Mouse (Mus musculus): Measurements from ENCODE around the gene Slc24a3. TPM values are rescaled to one million over a fixed set of nuclear protein-coding genes. Genes with fewer than 3 reads are reported as not detected.

Slc24a3 gene
- polyA plus RNA-seq, 1 experiment from 2014 or later: 1.8 TPM

GRCm38 (mm10) chr2:145460854-145461423, 293.4 kb downstream of the Slc24a3 start:
- Histone ChIP-seq H3K9ac (no peak overlapping the region), H3K27me3 (no peaks in the 10 kb centered on the region), H3K9me3 (replicated peaks) (no peaks in the 10 kb centered on the region), H3K36me3 (no peaks in the 10 kb centered on the region), H3K27ac (no peak overlapping the region), H3K4me1 (replicated peaks) (peaks cover 4% of the 10 kb centered on the region; the same call in 1 of the 2 replicates), H3K4me2 (no peak overlapping the region), H3K4me3 (no peak overlapping the region)
- 37% methylated on average over 3 of the region's 3 CpGs for WGBS
- no peak for ATAC-seq (replicated peaks; ENCODE audit: insufficient number of reproducible peaks, insufficient read depth, low FRiP score, low read depth)

GRCm38 (mm10) chr2:145462253-145462652, 294.7 kb downstream of the Slc24a3 start:
- WGBS: 83% methylated on average over 2 of the region's 2 CpGs
- Histone ChIP-seq H3K36me3 (no peaks in the 10 kb centered on the region), H3K4me1 (replicated peaks) (peaks cover 4% of the 10 kb centered on the region; the same call in 1 of the 2 replicates), H3K27me3 (no peaks in the 10 kb centered on the region), H3K9me3 (replicated peaks) (no peaks in the 10 kb centered on the region), H3K4me3 (no peak overlapping the region), H3K9ac (no peak overlapping the region), H3K4me2 (no peak overlapping the region), H3K27ac (no peak overlapping the region)
- ATAC-seq (replicated peaks; ENCODE audit: insufficient number of reproducible peaks, insufficient read depth, low FRiP score, low read depth): no peak

GRCm38 (mm10) chr2:145468701-145469325, 301.3 kb downstream of the Slc24a3 start:
- 86% methylated on average over 5 of the region's 5 CpGs for WGBS
- H3K4me3 ChIP-seq: no peak overlapping the region
- no peaks in the 10 kb centered on the region for H3K9me3 ChIP-seq (replicated peaks)
- H3K27me3 ChIP-seq: no peaks in the 10 kb centered on the region
- no peak overlapping the region for H3K4me2 ChIP-seq
- no peaks in the 10 kb centered on the region for H3K4me1 ChIP-seq (replicated peaks)
- no peak overlapping the region for H3K27ac ChIP-seq
- no peak for ATAC-seq (replicated peaks; ENCODE audit: insufficient number of reproducible peaks, insufficient read depth, low FRiP score, low read depth)
- no peaks in the 10 kb centered on the region for H3K36me3 ChIP-seq
- no peak overlapping the region for H3K9ac ChIP-seq

- Histone ChIP-seq H3K36me3 (no peaks in the 10 kb centered on the region), H3K9me3 (replicated peaks) (no peaks in the 10 kb centered on the region), H3K4me3 (no peak overlapping the region), H3K9ac (no peak overlapping the region), H3K4me1 (replicated peaks) (no peaks in the 10 kb centered on the region), H3K27me3 (no peaks in the 10 kb centered on the region), H3K4me2 (no peak overlapping the region), H3K27ac (no peak overlapping the region)
- no peak for ATAC-seq (replicated peaks; ENCODE audit: insufficient number of reproducible peaks, insufficient read depth, low FRiP score, low read depth)
- 54% methylated on average over 2 of the region's 2 CpGs for WGBS
Observed at GRCm38 (mm10) chr2:145477484-145477883, 309.9 kb downstream of the Slc24a3 start.

- WGBS: 63% methylated on average over 2 of the region's 2 CpGs
- no peak for ATAC-seq (replicated peaks; ENCODE audit: insufficient number of reproducible peaks, insufficient read depth, low FRiP score, low read depth)
- H3K9me3 ChIP-seq (replicated peaks): no peaks in the 10 kb centered on the region
Observed at GRCm38 (mm10) chr2:145479676-145480075, 312.1 kb downstream of the Slc24a3 start.

DNA sequence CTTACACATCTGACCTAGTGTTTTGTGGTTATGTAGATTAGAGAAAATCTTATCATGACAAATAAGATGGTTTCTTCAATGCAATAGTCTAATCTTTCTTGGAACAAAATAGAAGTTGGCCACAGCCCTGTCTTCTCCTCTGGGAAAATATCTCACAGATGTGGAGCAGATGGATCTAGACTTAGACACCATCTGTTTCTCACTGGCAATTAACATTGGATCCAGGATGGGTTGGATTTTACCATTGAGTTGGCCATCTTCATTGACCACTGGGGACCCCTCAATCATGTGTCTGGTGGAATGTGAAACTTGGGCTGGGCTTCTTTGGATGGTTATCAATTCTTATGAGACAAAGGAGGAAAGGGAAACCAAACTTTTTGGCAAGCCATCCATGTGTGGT, 332.7 kb downstream of the Slc24a3 start:
- Histone ChIP-seq H3K36me3 (no peaks in the 10 kb centered on the region), H3K4me2 (no peak overlapping the region), H3K9ac (no peak overlapping the region), H3K4me1 (replicated peaks) (no peaks in the 10 kb centered on the region), H3K9me3 (replicated peaks) (no peaks in the 10 kb centered on the region), H3K27me3 (no peaks in the 10 kb centered on the region), H3K27ac (no peak overlapping the region), H3K4me3 (no peak overlapping the region)
- ATAC-seq (replicated peaks; ENCODE audit: insufficient number of reproducible peaks, insufficient read depth, low FRiP score, low read depth): no peak

More at GRCm38 (mm10) chr2:145479676-145480075, 312.1 kb downstream of the Slc24a3 start:
- H3K4me3 ChIP-seq: no peak overlapping the region
- H3K27me3 ChIP-seq: no peaks in the 10 kb centered on the region
- H3K36me3 ChIP-seq: no peaks in the 10 kb centered on the region
- H3K4me2 ChIP-seq: no peak overlapping the region
- H3K4me1 ChIP-seq (replicated peaks): no peaks in the 10 kb centered on the region
- no peak overlapping the region for H3K9ac ChIP-seq
- no peak overlapping the region for H3K27ac ChIP-seq

DNA sequence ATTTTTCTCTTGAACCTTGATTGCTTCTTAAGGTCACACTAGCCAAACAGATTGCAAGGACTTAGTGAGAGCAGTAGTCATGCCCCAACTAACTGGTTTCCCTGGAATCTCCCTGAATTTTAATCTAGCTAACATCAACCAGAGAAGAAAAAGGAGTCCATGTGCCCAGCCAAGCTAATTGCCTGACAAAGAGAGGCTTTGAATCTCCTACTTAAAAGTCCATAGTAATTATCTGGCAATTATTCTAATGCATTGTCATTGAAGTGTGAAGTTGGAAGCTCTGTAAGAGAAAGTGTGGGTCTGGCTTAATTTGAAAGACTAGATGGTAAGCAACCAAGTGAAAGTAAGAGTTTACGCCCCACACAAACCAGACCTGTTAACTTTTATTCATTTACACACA, 333.9 kb downstream of the Slc24a3 start:
- Histone ChIP-seq H3K27me3 (no peaks in the 10 kb centered on the region), H3K4me2 (no peak overlapping the region), H3K36me3 (no peaks in the 10 kb centered on the region), H3K9me3 (replicated peaks) (no peaks in the 10 kb centered on the region), H3K9ac (no peak overlapping the region), H3K4me3 (no peak overlapping the region), H3K4me1 (replicated peaks) (no peaks in the 10 kb centered on the region), H3K27ac (no peak overlapping the region)
- WGBS: 91% methylated on average over 1 of the region's 1 CpGs
- ATAC-seq (replicated peaks; ENCODE audit: insufficient number of reproducible peaks, insufficient read depth, low FRiP score, low read depth): no peak

GRCm38 (mm10) chr2:145507702-145508101, 340.1 kb downstream of the Slc24a3 start:
- no peak for ATAC-seq (replicated peaks; ENCODE audit: insufficient number of reproducible peaks, insufficient read depth, low FRiP score, low read depth)
- H3K9me3 ChIP-seq (replicated peaks): no peaks in the 10 kb centered on the region
- no peak overlapping the region for H3K4me3 ChIP-seq
- H3K27me3 ChIP-seq: no peaks in the 10 kb centered on the region
- H3K4me1 ChIP-seq (replicated peaks): peaks cover 9% of the 10 kb centered on the region
- H3K36me3 ChIP-seq: no peaks in the 10 kb centered on the region
- WGBS: 57% methylated on average over 2 of the region's 2 CpGs
- no peak overlapping the region for H3K9ac ChIP-seq
- no peak overlapping the region for H3K27ac ChIP-seq
- no peak overlapping the region for H3K4me2 ChIP-seq

- Histone ChIP-seq H3K4me1 (replicated peaks) (peaks cover 9% of the 10 kb centered on the region), H3K9ac (no peak overlapping the region), H3K4me3 (no peak overlapping the region), H3K27ac (0 out of 2 replicates have a peak overlapping the region, but pooled peaks have one; percentile 16), H3K36me3 (no peaks in the 10 kb centered on the region), H3K9me3 (replicated peaks) (no peaks in the 10 kb centered on the region), H3K4me2 (no peak overlapping the region), H3K27me3 (no peaks in the 10 kb centered on the region)
- WGBS: 48% methylated on average over 7 of the region's 7 CpGs
- ATAC-seq (replicated peaks; ENCODE audit: insufficient number of reproducible peaks, insufficient read depth, low FRiP score, low read depth): peak; percentile 60; the same call in 1 of the 2 replicates
Observed at GRCm38 (mm10) chr2:145510650-145511225, 343.2 kb downstream of the Slc24a3 start.

GRCm38 (mm10) chr2:145515956-145516355, 348.4 kb downstream of the Slc24a3 start:
- no peak for ATAC-seq (replicated peaks; ENCODE audit: insufficient number of reproducible peaks, insufficient read depth, low FRiP score, low read depth)
- Histone ChIP-seq H3K4me3 (no peak overlapping the region), H3K9me3 (replicated peaks) (no peaks in the 10 kb centered on the region), H3K9ac (no peak overlapping the region), H3K27me3 (no peaks in the 10 kb centered on the region), H3K4me2 (no peak overlapping the region), H3K4me1 (replicated peaks) (peaks cover 5% of the 10 kb centered on the region), H3K36me3 (no peaks in the 10 kb centered on the region), H3K27ac (no peak overlapping the region)
- WGBS: 62% methylated on average over 4 of the region's 4 CpGs

- ATAC-seq (replicated peaks; ENCODE audit: insufficient number of reproducible peaks, insufficient read depth, low FRiP score, low read depth): no peak
Observed at GRCm38 (mm10) chr2:145517346-145517745, 349.8 kb downstream of the Slc24a3 start.

DNA sequence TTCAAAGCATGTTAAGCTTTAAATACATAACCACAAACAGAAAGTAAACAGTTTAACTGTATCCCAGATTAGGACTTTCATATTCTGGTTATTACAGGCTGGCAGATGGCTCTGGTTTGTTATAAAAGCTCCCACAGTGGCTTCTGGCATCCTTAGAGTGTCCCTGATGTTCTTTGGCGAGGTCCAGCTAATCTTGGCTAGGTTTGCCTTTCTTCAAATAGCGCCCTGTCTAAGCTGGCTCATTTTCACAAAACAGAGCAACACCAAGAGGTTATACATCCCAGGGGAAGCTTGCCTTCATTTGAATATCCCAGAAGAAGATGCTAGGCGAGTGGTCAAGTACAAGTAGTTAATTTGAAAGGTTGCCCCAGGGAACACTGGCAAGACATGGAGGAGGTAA, 354.5 kb downstream of the Slc24a3 start:
- no peak overlapping the region for H3K4me2 ChIP-seq
- ATAC-seq (replicated peaks; ENCODE audit: insufficient number of reproducible peaks, insufficient read depth, low FRiP score, low read depth): no peak

More at GRCm38 (mm10) chr2:145517346-145517745, 349.8 kb downstream of the Slc24a3 start:
- H3K9me3 ChIP-seq (replicated peaks): no peaks in the 10 kb centered on the region
- no peaks in the 10 kb centered on the region for H3K27me3 ChIP-seq
- WGBS: 45% methylated on average over 9 of the region's 9 CpGs
- H3K4me2 ChIP-seq: no peak overlapping the region
- no peaks in the 10 kb centered on the region for H3K4me1 ChIP-seq (replicated peaks)
- no peak overlapping the region for H3K4me3 ChIP-seq
- H3K9ac ChIP-seq: no peak overlapping the region
- no peak overlapping the region for H3K27ac ChIP-seq
- H3K36me3 ChIP-seq: no peaks in the 10 kb centered on the region

More for the DNA sequence above, 354.5 kb downstream of the Slc24a3 start:
- Histone ChIP-seq H3K27ac (no peak overlapping the region), H3K4me1 (replicated peaks) (no peaks in the 10 kb centered on the region), H3K4me3 (no peak overlapping the region), H3K27me3 (no peaks in the 10 kb centered on the region), H3K9ac (no peak overlapping the region), H3K9me3 (replicated peaks) (no peaks in the 10 kb centered on the region), H3K36me3 (no peaks in the 10 kb centered on the region)
- 59% methylated on average over 3 of the region's 3 CpGs for WGBS
